Mouse (Mus musculus) G1E-ER4 (cell line): ENCODE measurements around the gene Atxn7. TPM values are rescaled to one million over a fixed set of nuclear protein-coding genes. Genes with fewer than 3 reads are reported as not detected.
A peak's percentile ranks its signal among the peaks of the same experiment; 100 is the strongest.

Source experiments
- GATA1 ChIP-seq: IDR thresholded peaks from one replicate; pipeline ENCODE4 v1.8.0; 2012; ENCODE audit warnings: low read length, inconsistent platforms
- polyA plus RNA-seq: library from polyadenylated mRNA; stranded (reverse); fragments of >175 nt; gene quantifications from 2 replicates; pipeline ENCODE4 v1.2.3, GENCODE M21; 2012

Gene Atxn7
- polyA plus RNA-seq, 1 experiment, result 15.4 TPM

DNA sequence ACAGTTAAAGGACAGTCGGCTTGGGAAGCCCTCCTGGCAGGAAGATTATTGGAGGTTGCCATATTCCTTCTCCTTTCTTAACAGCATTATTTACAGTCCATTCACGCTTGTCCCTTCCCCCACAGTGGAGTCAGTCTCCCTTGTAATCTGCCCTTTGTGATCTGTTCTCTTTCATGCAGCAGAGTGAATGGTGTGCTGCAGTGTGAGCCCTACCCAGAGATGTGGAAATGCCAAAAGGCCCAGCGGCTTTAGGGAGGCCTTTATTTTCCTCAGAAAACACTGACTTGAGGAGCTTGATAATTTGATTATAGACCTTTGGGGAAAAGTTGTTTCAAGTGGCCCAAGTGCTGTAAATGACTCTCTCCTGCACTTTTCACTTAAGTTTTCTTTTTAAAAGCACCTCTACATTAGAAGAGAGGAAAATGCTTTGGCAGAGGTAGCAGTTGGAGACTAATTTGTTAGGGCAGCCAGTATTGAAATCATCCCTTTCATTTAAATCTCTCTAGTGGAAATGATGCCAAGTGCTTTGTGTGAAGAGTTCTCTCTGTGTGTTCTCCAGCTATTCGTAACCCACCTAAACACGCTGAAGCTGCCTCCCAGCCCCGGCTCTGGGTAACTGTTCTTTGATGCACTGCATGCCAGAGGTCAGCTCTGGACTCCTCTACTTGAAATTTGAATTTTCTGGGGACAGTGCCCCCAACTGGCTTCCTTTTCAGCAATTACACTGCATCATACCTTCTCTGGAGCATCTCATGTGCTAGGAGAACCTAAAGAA lies 109.5 kb downstream of the Atxn7 start:
- TF ChIP-seq GATA1, result no peak

DNA sequence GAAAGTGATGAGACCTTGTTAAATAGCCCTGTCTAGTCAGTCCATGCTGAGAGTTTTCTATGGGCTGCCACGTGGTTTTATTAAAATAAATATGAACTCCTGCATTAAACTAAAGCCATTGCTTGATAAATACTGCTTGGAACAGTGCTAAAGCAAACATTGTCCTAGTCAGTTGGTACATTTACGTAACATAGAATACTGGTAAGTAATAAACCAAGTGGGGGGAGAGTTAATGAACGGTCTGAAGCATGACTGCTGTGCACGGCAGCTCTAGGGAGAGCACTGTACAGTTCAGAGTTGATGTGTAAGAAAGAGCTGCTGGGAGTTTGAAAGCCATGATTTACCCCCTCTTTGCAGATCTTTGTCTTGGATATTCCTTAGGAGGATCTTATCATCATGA lies 110.2 kb downstream of the Atxn7 start:
- no peak for TF ChIP-seq GATA1

DNA sequence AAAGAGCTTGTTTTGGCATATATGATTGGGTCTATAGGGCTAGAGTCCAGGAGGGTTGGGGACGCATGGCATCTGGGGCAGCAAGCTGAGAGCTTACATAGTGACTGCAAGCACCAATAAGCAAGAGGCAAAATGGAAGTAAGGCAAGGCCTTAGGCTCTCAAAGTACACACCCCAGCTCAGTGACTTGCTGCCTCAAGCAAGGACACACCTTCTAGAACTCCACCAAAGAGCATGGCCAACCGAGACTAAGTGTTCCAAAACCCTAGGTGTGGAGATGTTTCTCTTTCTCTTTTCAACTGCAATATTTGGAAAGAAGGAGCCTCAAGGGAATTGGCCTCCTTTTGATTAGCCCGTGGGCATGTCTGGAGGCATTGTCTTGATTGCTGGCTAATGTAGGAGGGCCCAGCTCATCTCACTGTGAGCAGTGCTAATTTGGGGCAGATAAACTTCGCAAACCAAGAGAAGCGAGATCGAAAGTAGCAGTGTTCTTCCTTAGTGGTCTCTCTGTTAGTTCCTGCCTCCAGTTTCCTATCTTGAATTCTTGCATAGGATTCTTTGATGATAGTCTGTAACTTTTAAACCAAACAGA lies 119.5 kb downstream of the Atxn7 start:
- TF ChIP-seq GATA1, result no peak

DNA sequence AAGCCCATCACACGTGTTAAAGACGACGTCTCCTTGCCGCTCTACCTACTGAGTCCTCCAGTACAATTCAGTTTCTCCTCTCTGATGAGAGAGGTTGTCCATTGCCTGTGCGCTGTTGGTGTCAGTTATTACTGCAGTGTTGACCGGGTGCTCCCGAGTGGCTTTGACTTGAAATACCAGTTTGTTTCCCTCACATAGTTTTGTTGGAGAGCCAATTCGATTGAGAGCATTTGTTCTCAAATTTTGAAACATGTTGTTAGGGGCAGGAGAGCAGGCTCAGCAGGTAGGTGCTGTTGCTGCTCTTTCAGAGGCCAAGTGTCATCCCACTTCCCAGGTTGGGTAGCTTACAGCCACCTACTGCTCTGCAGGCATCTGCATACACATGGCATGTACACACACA lies 122.6 kb downstream of the Atxn7 start:
- no peak for TF ChIP-seq GATA1

DNA sequence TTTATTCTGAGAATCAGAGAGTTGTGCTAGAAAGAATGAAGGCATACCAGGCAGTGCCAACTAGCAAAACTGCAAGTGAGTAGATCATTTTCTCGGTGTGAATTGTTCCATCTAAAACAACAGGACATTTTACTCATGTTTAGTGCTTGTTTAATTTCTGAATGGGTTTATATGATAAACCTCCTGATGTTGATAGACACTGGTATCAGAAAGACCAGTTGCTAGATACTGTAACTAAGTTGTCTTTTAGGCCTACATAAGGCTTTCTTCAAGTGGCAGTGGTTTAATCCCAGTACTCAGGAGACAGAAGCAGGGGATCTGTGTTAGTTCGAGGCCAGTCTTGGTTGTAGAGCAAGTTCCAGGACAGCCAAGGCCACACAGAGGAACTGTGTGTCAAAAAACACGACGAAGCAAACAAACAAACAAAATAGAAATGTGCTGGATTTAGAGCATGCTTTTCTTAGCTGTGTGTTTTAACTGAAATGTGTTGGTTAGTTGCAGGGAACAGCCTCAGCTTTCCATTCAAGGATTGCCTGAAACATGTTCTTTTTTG lies 125.5 kb downstream of the Atxn7 start:
- no peak for TF ChIP-seq GATA1

DNA sequence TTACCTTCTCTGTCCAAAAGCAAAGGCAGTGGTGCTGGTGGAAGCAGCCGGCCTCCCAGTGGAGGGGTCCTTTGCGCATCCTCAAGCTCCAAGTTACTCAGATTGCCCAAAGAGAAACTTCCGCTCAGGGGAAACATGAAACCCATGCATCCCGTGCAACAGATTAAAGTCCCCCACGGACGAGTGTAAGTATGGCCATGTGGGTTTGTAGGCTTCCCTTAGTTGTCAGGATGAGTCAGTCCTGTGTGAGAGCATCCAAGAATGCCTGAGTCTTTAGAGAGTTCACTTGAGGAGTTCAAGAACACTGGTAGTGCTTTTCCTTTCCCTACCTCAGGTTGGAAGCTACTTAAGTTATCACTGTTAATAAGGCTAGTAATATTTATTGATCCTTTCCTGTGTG lies 126.1 kb downstream of the Atxn7 start:
- no peak for TF ChIP-seq GATA1

DNA sequence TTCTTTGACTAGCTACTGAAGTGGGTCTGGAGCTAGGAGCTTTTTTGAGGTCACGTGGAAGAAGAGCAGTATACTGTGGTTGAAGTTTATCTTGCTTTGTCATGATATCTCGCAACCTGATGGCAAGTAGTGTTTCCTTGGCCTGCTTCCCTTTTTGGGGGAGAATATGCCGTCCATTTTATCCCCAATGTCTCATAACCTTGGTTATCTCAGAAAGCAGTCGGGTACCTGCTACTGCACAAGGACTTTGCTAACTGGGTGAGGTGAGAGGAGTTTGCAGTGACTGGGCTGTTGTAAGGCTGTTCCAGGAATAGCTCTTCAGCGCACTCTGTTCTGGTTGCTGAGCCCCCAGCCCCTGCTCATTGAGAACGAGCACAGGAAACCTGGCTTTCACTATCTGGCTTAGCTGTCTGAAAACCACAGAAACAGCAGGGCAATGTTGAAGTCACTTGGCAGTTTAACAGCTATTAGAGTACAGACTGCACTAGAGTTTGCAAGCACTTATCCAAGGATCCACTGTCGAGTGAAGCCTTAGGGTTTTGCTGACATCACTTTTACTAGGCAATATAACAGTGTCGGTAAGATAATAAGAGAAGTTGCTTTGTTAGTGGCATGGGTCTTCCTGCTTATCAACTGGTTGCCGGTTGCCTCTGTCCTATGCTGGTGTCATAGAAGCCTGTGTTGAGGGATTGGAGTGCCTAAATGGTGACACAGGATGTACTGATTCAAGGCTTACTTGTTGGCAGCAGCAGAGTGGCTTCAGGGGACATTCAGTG lies 127.0 kb downstream of the Atxn7 start:
- TF ChIP-seq GATA1, result peak; percentile 69

DNA sequence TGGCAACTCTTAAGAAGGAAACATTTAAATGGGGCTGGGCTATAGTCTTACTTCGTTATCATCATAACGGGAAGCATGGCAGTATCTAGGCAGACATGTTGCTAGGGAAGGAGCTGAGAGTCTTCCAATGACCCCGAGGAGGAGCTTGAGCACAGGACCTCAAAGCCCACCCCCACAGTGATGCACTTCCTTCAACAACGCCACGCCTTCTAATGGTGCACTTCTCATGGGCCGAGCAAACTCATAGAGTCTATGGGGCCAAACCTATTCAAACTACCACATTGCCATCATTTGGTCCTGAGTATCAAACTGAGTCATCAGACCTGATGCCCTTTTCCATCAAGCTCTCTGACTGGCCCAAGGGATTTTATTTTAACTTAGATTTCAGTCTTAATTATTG lies 129.3 kb downstream of the Atxn7 start:
- TF ChIP-seq GATA1, result no peak

DNA sequence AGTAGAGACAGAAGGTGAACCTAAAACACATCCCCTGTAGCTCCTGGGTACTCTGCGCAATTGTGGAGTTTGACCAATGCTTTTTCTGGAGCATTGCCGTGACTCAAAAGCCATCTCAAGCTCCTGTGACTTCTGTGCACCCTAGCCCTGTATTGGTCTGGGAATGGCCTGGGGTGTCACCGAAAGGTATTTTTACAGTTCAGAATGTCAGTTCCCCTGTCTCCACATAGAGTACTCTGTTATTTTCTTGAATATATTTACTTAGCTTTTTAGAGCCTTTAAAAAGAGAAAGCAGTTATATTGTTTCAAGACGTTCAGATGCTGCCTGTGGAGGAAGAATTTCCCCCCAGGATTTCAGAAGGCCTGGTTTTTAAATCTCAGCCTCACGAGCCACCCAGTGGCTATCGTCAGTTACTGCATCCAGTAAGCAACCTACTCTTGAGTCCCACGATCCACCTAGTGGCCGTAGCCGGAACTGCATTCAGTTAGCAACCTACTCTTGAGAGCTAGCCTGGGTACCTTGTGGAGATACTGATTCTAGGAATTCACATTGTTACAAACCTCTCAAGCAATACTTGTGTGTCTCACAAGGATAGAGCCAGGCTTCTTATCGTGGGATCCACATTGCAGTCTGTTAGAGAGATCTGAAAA lies 137.2 kb downstream of the Atxn7 start:
- no peak for TF ChIP-seq GATA1

DNA sequence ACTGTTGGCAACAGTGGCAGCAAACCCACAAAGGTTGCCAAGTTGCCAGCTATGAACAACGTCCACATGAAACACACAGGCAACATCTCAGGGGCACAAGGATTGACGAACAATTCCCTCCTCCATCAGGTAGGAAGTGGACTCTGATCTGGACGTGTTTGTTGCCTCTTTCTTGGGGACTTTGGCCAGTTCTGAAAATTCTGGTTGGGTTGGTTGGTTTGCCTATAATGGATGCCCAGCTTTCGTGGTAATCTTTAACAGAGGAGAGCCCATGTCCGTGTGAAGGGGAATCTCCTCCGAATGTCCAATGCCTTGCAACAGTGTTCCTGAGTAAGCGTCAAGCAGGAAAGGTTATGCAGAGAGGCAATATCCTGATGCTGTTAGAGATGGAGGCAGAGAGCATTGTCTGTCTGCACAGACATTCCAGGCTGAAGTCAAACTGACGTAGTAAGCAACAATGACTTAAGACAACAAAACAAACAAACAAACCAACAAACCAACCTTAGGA lies 139.6 kb downstream of the Atxn7 start:
- no peak for TF ChIP-seq GATA1

DNA sequence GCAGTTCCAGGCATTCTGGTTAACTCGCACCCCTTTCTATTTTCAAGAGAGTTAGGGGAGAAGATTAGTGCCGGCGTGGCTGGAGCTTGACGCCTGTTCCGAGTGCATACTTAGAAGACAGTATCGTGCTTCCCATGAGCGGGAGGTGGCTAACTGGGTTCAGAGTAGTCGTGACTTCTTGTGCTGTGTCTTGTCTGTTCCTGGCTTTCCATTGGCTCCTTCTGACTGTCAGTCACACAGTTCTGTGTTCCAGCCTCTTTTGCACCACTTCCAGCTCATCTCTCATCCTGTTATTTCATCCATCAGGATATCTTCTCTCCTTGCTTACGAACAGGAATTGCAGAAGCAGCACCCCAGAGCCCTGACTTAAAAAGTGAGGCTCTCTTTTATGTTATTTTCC lies 140.1 kb downstream of the Atxn7 start:
- TF ChIP-seq GATA1, result no peak

DNA sequence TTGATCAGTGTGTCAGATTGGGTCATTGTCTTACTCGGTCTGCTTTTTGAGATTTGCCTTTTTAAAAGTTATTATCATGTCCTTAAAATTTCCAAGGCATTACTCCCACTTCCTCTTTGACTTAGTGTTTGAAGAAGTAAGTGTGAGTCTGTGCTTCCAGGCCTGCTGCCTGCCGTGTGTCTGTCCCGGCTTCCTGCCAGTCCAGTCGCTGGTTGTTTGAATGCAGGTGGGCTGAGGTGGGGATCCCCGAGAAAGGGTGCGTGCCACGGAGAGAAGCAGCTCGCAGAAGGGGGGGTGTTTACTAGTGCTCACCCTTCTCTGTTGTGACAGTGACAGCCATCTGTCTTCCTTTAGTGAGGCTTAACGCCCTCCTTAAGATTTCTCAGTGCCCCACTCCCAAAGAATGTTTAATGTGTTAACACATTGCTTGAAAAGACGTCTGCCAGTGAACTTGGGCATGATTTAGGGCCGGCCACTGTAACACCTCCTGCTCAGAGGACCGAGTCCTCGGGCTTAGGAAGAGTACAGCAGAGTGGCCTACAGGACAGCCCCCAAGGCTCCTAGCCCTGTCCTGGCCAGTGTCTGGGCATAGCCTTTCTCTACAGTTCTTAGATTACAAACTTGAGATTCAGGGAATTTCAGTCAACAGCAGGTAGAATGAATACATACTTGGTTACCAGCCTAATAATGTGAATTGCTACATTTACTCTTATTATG lies 143.1 kb downstream of the Atxn7 start:
- TF ChIP-seq GATA1, result no peak

DNA sequence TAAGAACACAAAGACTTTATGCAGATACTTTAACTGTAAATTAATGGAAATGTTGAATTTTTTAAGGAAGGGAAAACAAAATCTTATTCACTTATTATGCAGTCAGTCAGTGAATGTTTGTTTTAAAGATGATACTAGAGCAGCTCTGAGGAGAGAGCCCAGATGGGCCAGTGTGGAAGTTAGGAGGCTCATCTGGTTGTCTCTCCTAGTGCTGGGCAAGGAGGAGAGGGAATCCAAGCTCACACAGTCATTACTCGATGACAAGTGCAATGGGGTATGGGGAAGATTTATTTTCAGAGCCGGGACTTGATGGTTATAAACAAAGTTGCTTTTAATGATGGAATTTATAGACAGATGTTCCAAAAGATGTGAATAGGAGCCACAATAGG lies 143.7 kb downstream of the Atxn7 start:
- no peak for TF ChIP-seq GATA1

DNA sequence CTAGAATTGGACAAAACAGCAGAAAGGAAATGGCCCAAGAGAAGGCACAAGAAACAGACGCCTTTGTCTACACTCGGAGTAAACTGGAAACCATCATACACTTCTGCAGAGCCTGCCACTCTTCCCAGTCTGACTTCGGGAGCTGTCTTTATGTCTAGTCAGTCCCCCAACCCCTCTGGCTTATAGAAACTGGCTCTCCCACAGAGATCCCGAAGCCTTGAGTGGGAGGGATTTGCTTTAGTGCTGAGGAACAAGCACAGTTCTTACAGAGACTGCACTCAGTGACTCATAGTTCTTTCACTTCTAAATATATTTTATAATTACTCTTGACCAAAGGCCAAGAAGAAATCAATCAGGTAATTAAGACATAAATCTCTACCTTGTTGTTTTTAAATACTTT lies 149.5 kb downstream of the Atxn7 start:
- no peak for TF ChIP-seq GATA1
